Mouse (Mus musculus): ENCODE measurements at regions not wholly inside any gene's neighbourhood (a gene's known extent, or its start where the extent isn't known, plus 50 kb on each side); places are given as distances from the start of the nearest gene placed in this dataset.
"Not testable (repeated sequence)": the region's sequence is repeated elsewhere in the genome, so short reads cannot be mapped to it uniquely, and the experiment has no call there.

- not testable (repeated sequence) for DNase-seq
These were observed 448.6 kb upstream of the Cobl start for GRCm38 (mm10) chr11:12913401-12913800.

- DNase-seq: no peak
These were observed 409.0 kb upstream of the Cobl start for GRCm38 (mm10) chr11:12873712-12874111.

- no peak for DNase-seq
These were observed 408.0 kb upstream of the Cobl start for GRCm38 (mm10) chr11:12872802-12873201.

- DNase-seq: no peak
These were observed 407.6 kb upstream of the Cobl start for GRCm38 (mm10) chr11:12872399-12872798.

- DNase-seq: no peak
These were observed 402.8 kb upstream of the Cobl start for GRCm38 (mm10) chr11:12867541-12867940.

- no peak for DNase-seq
These were observed 400.4 kb upstream of the Cobl start for GRCm38 (mm10) chr11:12865034-12865620.

GRCm38 (mm10) chr11:12859344-12859930 lies 394.7 kb upstream of the Cobl start:
- DNase-seq: no peak

GRCm38 (mm10) chr11:12858274-12858884 lies 393.6 kb upstream of the Cobl start:
- DNase-seq: no peak

- no peak for DNase-seq
These were observed 392.8 kb upstream of the Cobl start for GRCm38 (mm10) chr11:12857358-12858199.

- DNase-seq: no peak
These were observed 383.0 kb upstream of the Cobl start for GRCm38 (mm10) chr11:12847793-12848192.

- DNase-seq: no peak
These were observed 379.1 kb upstream of the Cobl start for GRCm38 (mm10) chr11:12843631-12844423.

GRCm38 (mm10) chr11:12841393-12841792 lies 376.6 kb upstream of the Cobl start:
- no peak for DNase-seq

GRCm38 (mm10) chr11:12837920-12838319 lies 373.2 kb upstream of the Cobl start:
- DNase-seq: no peak

- DNase-seq: no peak
These were observed 372.6 kb upstream of the Cobl start for GRCm38 (mm10) chr11:12837387-12837786.

- no peak for DNase-seq
These were observed 371.6 kb upstream of the Cobl start for GRCm38 (mm10) chr11:12836387-12836786.

GRCm38 (mm10) chr11:12812021-12812420 lies 347.3 kb upstream of the Cobl start:
- DNase-seq: no peak

GRCm38 (mm10) chr11:12810949-12811881 lies 346.5 kb upstream of the Cobl start:
- peak; percentile 5 for DNase-seq
